Mouse (Mus musculus) brain, embryonic 14.5 days (tissue): ENCODE measurements at regions not wholly inside any gene's neighbourhood (a gene's known extent, or its start where the extent isn't known, plus 50 kb on each side); places are given as distances from the start of the nearest gene placed in this dataset.

Source experiments
- CTCF ChIP-seq: fragments of 200-500 bp; IDR thresholded peaks from 2 replicates; pipeline ENCODE4 v1.5.1; 2012; ENCODE audit warnings: inconsistent platforms, mild to moderate bottlenecking, moderate library complexity, borderline replicate concordance; ENCODE audit not compliant: insufficient read depth, insufficient read length; ENCODE audit errors: extremely low read depth
- POLR2A ChIP-seq: fragments of 200-500 bp; IDR thresholded peaks from 2 replicates; pipeline ENCODE4 v1.6.1; 2012; ENCODE audit warnings: mild to moderate bottlenecking, inconsistent platforms, borderline replicate concordance; ENCODE audit not compliant: poor library complexity, insufficient read depth, insufficient read length, severe bottlenecking; ENCODE audit errors: extremely low read depth

DNA sequence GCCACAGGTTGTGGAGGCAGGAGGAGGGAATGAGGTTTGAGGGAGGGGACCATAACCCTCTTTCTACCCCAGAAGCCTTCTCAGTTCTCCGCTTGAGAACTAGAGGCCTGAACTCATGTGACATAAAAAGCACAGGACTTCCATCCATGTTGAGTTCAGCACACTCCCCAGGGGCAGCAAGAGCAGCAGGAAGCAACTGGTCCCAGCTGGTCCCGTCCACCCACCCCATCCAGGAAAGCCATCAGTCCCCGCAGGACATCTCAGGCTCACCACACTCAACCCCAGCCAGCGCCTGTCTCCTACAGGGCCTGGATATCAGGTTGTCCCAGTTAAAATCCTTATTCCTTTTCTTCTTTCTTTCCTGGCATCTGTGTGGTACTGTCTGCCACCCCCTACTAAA is 126.1 kb downstream of the Psmg1 start:
- TF ChIP-seq POLR2A (no peak), CTCF (no peak)
